Comparison of ENCODE assay signal across 19 mouse cellular contexts in the genomic region with DNA sequence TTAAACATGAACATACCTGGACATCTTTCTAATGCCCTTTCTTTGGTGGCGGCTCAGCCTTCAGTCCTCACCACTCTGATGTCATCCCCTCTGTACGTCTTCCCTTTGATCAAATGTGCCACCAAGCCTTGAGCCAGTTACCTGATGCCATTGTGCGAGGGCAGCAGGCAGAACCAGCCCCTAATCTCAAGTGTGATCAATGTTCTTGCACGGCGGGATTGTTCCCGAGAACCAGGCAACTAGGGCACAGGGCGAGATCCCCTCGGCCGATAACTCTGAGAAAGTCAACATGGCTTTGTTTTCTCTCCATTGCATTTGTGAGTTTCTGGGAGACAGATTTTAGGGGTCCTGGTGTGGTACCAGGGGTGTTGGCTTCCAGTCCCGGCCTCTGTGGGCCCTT.
"Had no signal": no experiment of that assay in that cellular context is flagged by ENCODE, and none has a peak within 500 bp of the region (broad histone marks: within the 10 kb centered on the region; RNA-seq: fewer than 3 reads in every experiment).

No protein-coding gene starts in this region.

- DNase-seq: lung, adult 18-20 months; lung, embryonic 14.5 days; lung, postnatal 10 days; lung, postnatal 4 days; retina, postnatal 1 day; right cerebral cortex, adult 18-20 months; right cerebral cortex, postnatal 25 days; right cerebral cortex, postnatal 4 days; spleen, adult 18-20 months; thymus, adult 18-20 months; thymus, postnatal 14 days; thymus, postnatal 36 days had no signal

- H3K4me3 ChIP-seq: liver, embryonic 12.5 days; midbrain, embryonic 13.5 days; midbrain, embryonic 15.5 days; myocyte; neural tube, embryonic 13.5 days; neural tube, embryonic 15.5 days had no signal

- H3K27ac ChIP-seq: liver, embryonic 12.5 days; liver, embryonic 14.5 days; midbrain, embryonic 13.5 days; midbrain, embryonic 15.5 days; neural tube, embryonic 13.5 days; neural tube, embryonic 15.5 days had no signal
